Mouse (Mus musculus) intestine, embryonic 14.5 days (tissue): ENCODE measurements around the gene Olfr1383. TPM values are rescaled to one million over a fixed set of nuclear protein-coding genes. Genes with fewer than 3 reads are reported as not detected.
"Not testable (repeated sequence)": the region's sequence is repeated elsewhere in the genome, so short reads cannot be mapped to it uniquely, and the experiment has no call there.

Source experiments
- ATAC-seq: fragments of 200-750 bp; cut with Nextera tagmentation; replicated peaks from 2 replicates; pipeline ENCODE4 v1.8.0; 2017; ENCODE audit warnings: low read depth, moderate number of reproducible peaks, moderate TSS enrichment, moderate library complexity; ENCODE audit not compliant: low FRiP score, low TSS enrichment
- DNase-seq: peaks from one replicate; pipeline ENCODE4 v3.0.0-alpha.2; 2018; ENCODE audit warnings: low spot score
- H3K27ac ChIP-seq: fragments of 300-500 bp; sonication (generic); 2 replicates; pipeline ENCODE4 v1.5.1; 2014; ENCODE audit warnings: low read depth, mild to moderate bottlenecking, control low read depth
- H3K27me3 ChIP-seq: fragments of 300-500 bp; sonication (generic); replicated peaks from 2 replicates; pipeline ENCODE4 v1.6.1; 2014; ENCODE audit warnings: low read length, control low read depth; ENCODE audit not compliant: control insufficient read depth, insufficient read depth
- H3K36me3 ChIP-seq: fragments of 300-500 bp; sonication (generic); 2 replicates; pipeline ENCODE4 v1.6.1; 2014; ENCODE audit warnings: low read length, control low read depth; ENCODE audit not compliant: control insufficient read depth, insufficient read depth
- H3K4me1 ChIP-seq: fragments of 300-500 bp; sonication (generic); replicated peaks from 2 replicates; pipeline ENCODE4 v1.6.1; 2014; ENCODE audit warnings: low read length, control low read depth, mixed read lengths; ENCODE audit not compliant: control insufficient read depth, insufficient read depth
- H3K4me2 ChIP-seq: fragments of 300-500 bp; sonication (generic); 2 replicates; pipeline ENCODE4 v1.6.1; 2014; ENCODE audit warnings: low read length
- H3K4me3 ChIP-seq: fragments of 300-500 bp; sonication (generic); 2 replicates; pipeline ENCODE4 v1.5.1; 2014; ENCODE audit warnings: low read depth, low read length, control low read depth, mixed read lengths
- H3K9ac ChIP-seq: fragments of 300-500 bp; sonication (generic); 2 replicates; pipeline ENCODE4 v1.6.1; 2014; ENCODE audit warnings: mild to moderate bottlenecking, low read length
- H3K9me3 ChIP-seq: fragments of 300-500 bp; sonication (generic); 2 replicates; pipeline ENCODE4 v1.6.1; 2016; ENCODE audit warnings: low read length, control low read depth; ENCODE audit not compliant: control insufficient read depth
- WGBS: fragments of 180-500 bp; shearing (Covaris S2); extraction: QIAGEN DNeasy Blood & Tissue Kit; methylation state at CpG from one replicate; pipeline ENCODE4 v1.1.7; 2014; 5-methylcytosine and 5-hydroxymethylcytosine counted together
- polyA plus RNA-seq: library from polyadenylated mRNA; unstranded; fragments of >200 nt; fragmentation: Nextera tagmentation; extraction: Ambion mirVana; gene quantifications from 2 replicates; pipeline ENCODE4 v1.2.1, GENCODE M21; 2014

Olfr1383 gene
- polyA plus RNA-seq, 1 experiment from 2014 or later: not detected

DNA sequence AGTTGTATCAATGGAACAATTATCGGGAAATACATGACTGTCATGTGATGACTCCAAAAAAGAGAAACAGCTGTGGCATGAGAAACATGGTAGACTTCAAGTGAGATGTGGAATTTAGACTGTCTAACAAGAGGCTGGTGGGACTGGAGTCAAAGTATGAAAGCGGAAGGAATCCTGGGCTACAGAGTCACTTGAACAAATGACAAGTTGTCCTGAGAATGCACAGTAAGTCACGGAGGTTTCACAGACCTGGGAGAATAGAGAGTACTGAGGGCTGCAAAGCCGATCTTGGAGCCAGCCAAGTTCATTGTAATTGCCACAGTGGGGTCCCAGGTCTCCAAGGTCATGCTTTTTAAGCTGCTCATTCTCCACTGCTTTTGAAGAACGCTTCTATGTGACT is 37.1 kb downstream of the Olfr1383 start, which contains the start of gene Olfr1380:
Gene Olfr1380, plus strand, starts transcription at position 301 of the 400 bp plus-strand sequence.
- H3K27me3 ChIP-seq, H3K4me1 ChIP-seq, H3K9ac ChIP-seq, H3K4me2 ChIP-seq, ATAC-seq, H3K4me3 ChIP-seq, H3K36me3 ChIP-seq, H3K27ac ChIP-seq, H3K9me3 ChIP-seq, DNase-seq: not testable (repeated sequence)
- WGBS: 70% methylated on average over 5 of the region's 5 CpGs

DNA sequence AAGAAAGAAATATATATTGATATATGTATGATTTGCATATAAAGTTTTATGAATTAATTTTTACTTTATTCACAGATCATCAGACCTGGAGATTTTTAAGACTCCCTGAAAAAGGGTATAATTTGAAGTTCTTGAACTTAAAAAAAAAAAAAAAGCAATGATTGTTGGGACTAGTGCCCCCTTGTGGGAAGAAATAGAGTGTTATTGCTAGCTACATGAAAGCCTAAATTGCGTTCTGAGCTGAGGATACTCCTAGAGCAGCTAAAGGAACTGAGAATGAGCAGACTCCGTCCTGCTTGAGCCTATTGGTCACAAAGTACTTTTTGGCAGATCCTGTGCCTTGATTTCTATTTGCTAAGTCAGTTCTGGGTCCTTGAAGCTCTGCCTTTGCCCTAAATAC is 55.6 kb downstream of the Olfr1383 start:
- not testable (repeated sequence) for H3K9me3 ChIP-seq, DNase-seq, H3K36me3 ChIP-seq, H3K4me3 ChIP-seq, H3K4me2 ChIP-seq, H3K27me3 ChIP-seq, ATAC-seq, H3K4me1 ChIP-seq, H3K9ac ChIP-seq, H3K27ac ChIP-seq
- WGBS: 35% methylated on average over 2 of the region's 2 CpGs

Other genes starting within 250 kb of the Olfr1383 start
- gene Olfr1393, start 241.3 kb upstream of the Olfr1383 start, polyA plus RNA-seq: 0.12 TPM in 1 of 2 replicates, not detected in the other
- not detected in 2 replicates for gene Olfr1392, start 234.4 kb upstream of the Olfr1383 start, polyA plus RNA-seq
- gene Olfr10, start 214.9 kb upstream of the Olfr1383 start, polyA plus RNA-seq: not detected in 2 replicates
- gene Olfr1391, start 196.9 kb upstream of the Olfr1383 start, polyA plus RNA-seq: not detected in 2 replicates
- gene Olfr1390, start 184.5 kb upstream of the Olfr1383 start, polyA plus RNA-seq: not detected in 2 replicates
- gene Olfr1389, start 96.6 kb upstream of the Olfr1383 start, polyA plus RNA-seq: not detected in 2 replicates
- 0.15 and 0.24 TPM in 2 replicates for gene Olfr1388, start 83.0 kb upstream of the Olfr1383 start, polyA plus RNA-seq
- not detected in 2 replicates for gene Olfr1387, start 64.3 kb upstream of the Olfr1383 start, polyA plus RNA-seq
- not detected in 2 replicates for gene Olfr1386, start 54.6 kb upstream of the Olfr1383 start, polyA plus RNA-seq
- not detected in 2 replicates for gene Olfr1385, start 30.6 kb upstream of the Olfr1383 start, polyA plus RNA-seq
- gene Olfr1384, start 12.9 kb upstream of the Olfr1383 start, polyA plus RNA-seq: not detected in 2 replicates
- not detected in 2 replicates for gene Olfr1382, start 8.6 kb downstream of the Olfr1383 start, polyA plus RNA-seq
- not detected in 2 replicates for gene Olfr1381, start 23.8 kb downstream of the Olfr1383 start, polyA plus RNA-seq
- gene Olfr1380, start 37.2 kb downstream of the Olfr1383 start, polyA plus RNA-seq: not detected in 2 replicates
- 6.0 and 6.1 TPM in 2 replicates for gene Flt4, start 89.6 kb downstream of the Olfr1383 start, polyA plus RNA-seq
- not detected in 2 replicates for gene Scgb3a1, start 144.0 kb downstream of the Olfr1383 start, polyA plus RNA-seq
- 48.5 and 53.3 TPM in 2 replicates for gene Cnot6, start 193.1 kb downstream of the Olfr1383 start, polyA plus RNA-seq